Mouse (Mus musculus): ENCODE data around the gene Atp4a. TPM values are rescaled to one million over a fixed set of nuclear protein-coding genes. Genes with fewer than 3 reads are reported as not detected.

Atp4a gene
- polyA plus RNA-seq (2014; fragmentation: Nextera tagmentation; extraction: Ambion mirVana), result 0.23 and 0.42 TPM in 2 replicates

DNA sequence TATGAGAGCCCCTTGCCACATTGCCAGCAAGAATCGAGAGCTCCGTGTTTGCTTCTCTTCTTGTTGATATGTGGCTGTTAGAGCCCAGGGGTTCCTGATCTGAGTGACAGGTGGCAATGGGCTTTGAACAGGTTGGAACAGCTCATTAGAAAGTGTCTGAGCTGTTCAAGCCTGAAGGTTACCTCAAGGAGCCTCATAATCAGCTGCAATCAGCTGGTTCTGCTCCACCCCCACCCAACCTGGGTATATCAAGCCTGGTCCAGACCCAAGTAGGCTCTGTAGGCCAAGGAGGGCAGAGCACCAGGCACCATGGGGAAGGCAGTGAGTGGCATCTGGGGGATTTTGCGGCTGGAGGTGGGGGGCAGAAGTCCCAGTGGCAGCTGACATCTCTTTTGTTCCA lies at the start of gene Atp4a:
Gene Atp4a, plus strand, starts transcription at position 268 of the 400 bp plus-strand sequence.
- Histone ChIP-seq H3K9me3 (ENCODE audit: low read depth, low read length) (no peaks in the 10 kb centered on the region), H3K4me3 (ENCODE audit: low read depth, low read length) (no peak within 1 kb of the TSS), H3K36me3 (ENCODE audit: insufficient read depth) (no peaks in the 10 kb centered on the region), H3K27me3 (ENCODE audit: insufficient read depth, low read length) (peaks cover 8% of the 10 kb centered on the region; the same call in 1 of the 2 replicates), H3K27ac (ENCODE audit: low read depth) (no peak within 1 kb of the TSS), H3K4me2 (no peak within 1 kb of the TSS), H3K4me1 (ENCODE audit: insufficient read depth) (no peaks in the 10 kb centered on the region), H3K9ac (no peak within 1 kb of the TSS)
- TF ChIP-seq CTCF (IDR thresholded peaks at IDR 0.05; ENCODE audit: low read depth), result no peak
- no peak for DNase-seq
- ATAC-seq (ENCODE audit: insufficient read depth), result no peak
- WGBS, result 76% methylated on average over 3 of the region's 3 CpGs

DNA sequence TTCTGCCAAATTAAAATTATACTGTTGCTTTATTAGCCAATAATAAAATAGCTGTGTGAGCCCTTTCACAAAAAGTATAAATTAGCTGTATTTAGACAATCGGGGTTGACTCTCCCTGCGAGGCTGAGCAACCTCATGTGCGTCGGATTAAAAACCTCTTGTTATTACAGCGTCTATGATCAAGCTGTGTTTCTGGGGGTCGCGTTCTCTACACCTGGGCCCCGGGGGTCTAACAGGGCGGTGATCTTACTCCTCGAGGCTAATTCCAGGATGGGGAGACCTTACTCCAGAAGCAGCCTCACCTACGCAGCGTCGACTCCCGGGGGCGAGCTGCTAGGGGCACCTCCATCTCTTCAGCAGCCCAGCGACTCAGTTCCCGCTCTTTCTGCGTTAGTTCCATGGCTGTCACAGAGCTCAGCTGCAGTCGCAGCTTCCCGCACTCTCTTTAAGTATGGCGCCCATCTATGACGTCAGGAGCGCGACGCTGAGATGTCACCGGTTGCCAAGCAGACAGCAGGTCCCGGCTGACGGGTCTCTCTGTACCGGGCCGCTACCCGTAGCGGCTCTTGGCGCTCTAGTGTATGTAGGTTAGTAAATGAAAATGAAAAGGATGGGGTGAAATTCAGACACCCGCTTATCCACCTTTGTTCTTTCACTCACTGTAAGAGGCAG lies 47.3 kb upstream of the Atp4a start, which contains the start of gene Haus5:
Gene Haus5, minus strand, starts transcription at position 466 of the 672 bp plus-strand sequence.
- Histone ChIP-seq H3K4me1 (ENCODE audit: insufficient read depth) (no peaks in the 10 kb centered on the region), H3K27me3 (ENCODE audit: insufficient read depth, low read length) (no peaks in the 10 kb centered on the region), H3K4me3 (ENCODE audit: low read depth, low read length) (peak within 1 kb of the TSS; percentile 69), H3K27ac (ENCODE audit: low read depth) (peak within 1 kb of the TSS; percentile 50; the same call in 1 of the 2 replicates), H3K36me3 (ENCODE audit: insufficient read depth) (peaks cover 31% of the 10 kb centered on the region), H3K4me2 (peak within 1 kb of the TSS; percentile 80), H3K9ac (peak within 1 kb of the TSS; percentile 76), H3K9me3 (ENCODE audit: low read depth, low read length) (no peaks in the 10 kb centered on the region)
- no peak for TF ChIP-seq CTCF (IDR thresholded peaks at IDR 0.05; ENCODE audit: low read depth)
- DNase-seq (peak; percentile 98), ATAC-seq (ENCODE audit: insufficient read depth) (peak; percentile 97)
- under 1% methylated on average over 34 of the region's 34 CpGs for WGBS

DNA sequence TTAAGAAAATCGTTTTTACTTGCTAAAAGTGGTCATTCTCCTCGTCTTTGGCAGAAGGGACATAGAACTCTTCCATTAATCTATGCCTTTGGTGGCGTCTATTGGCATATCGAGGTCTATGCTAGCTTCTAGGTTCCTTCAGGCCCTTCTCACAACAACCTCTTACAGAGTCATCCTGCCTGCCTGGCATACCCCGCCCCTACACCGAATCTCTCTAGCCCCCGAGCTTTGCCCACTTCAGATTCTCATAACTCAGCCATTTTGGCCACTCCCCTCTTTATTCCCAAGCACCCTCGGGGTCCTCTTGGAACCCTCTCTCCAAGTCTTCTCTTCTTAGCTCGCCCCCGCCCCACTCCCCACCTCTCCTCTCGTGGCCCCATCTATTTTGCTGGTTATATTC lies 46.7 kb upstream of the Atp4a start:
- WGBS, result 4% methylated on average over 11 of the region's 11 CpGs
- peak; percentile 22 for DNase-seq
- Histone ChIP-seq H3K9ac (peak overlapping the region; percentile 76), H3K4me3 (ENCODE audit: low read depth, low read length) (peak overlapping the region; percentile 69), H3K4me2 (peak overlapping the region; percentile 80), H3K9me3 (ENCODE audit: low read depth, low read length) (no peaks in the 10 kb centered on the region), H3K4me1 (ENCODE audit: insufficient read depth) (no peaks in the 10 kb centered on the region), H3K36me3 (ENCODE audit: insufficient read depth) (peaks cover 25% of the 10 kb centered on the region), H3K27ac (ENCODE audit: low read depth) (no peak overlapping the region), H3K27me3 (ENCODE audit: insufficient read depth, low read length) (no peaks in the 10 kb centered on the region)
- ATAC-seq (ENCODE audit: insufficient read depth), result peak; percentile 68
- TF ChIP-seq CTCF (IDR thresholded peaks at IDR 0.05; ENCODE audit: low read depth), result no peak

DNA sequence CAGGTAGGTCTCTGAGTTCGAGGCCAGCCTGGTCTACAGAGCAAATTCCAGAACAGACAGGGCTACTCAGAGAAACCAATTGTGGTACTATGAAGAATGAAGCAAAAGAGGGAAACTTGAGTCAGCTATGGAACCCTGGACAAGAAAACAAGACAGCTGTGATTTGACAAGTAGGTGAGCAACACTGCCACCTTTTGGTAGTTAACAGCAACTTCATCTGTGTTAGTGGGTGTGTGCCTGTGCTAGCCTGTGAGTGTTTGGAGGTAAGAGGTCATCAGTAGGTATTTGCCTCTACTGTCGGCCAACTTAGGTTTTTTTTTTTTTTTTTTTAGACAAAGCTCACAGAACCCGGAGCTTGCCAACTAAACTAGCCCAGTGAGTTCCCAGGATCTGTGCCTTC lies 42.8 kb upstream of the Atp4a start:
- WGBS, result 25% methylated on average over 3 of the region's 3 CpGs
- H3K27me3 ChIP-seq (ENCODE audit: insufficient read depth, low read length), result no peaks in the 10 kb centered on the region
- H3K36me3 ChIP-seq (ENCODE audit: insufficient read depth), result no peaks in the 10 kb centered on the region
- ATAC-seq (ENCODE audit: insufficient read depth), result no peak
- H3K4me2 ChIP-seq, result no peak overlapping the region
- TF ChIP-seq CTCF (IDR thresholded peaks at IDR 0.05; ENCODE audit: low read depth), result peak; percentile 57
- no peak overlapping the region for H3K4me3 ChIP-seq (ENCODE audit: low read depth, low read length)
- H3K9me3 ChIP-seq (ENCODE audit: low read depth, low read length), result no peaks in the 10 kb centered on the region
- H3K27ac ChIP-seq (ENCODE audit: low read depth), result no peak overlapping the region
- H3K9ac ChIP-seq, result no peak overlapping the region
- peak; percentile 56 for DNase-seq
- H3K4me1 ChIP-seq (ENCODE audit: insufficient read depth), result no peaks in the 10 kb centered on the region

DNA sequence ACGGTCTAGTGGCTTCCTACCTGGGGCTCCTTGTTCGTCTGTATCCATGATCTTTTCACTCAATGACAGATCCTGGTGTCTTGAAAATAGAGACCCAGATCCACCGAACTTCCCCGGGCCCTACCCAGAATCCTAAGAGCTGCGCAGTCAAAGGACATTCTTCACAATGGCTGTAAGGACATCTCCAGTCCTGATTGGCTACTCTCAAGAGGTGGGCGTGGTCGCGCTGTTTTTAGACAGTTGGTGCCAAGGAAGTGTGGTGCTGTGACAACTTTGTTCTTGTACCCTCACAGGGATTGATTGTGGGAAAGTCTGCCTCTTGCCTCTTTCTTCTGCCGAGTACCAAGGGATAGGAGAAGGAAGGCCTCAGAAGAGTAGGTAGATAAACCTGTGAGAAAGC lies 40.5 kb upstream of the Atp4a start, which contains the start of gene Pmis2:
Gene Pmis2, minus strand, starts transcription at position 126 of the 400 bp plus-strand sequence.
- Histone ChIP-seq H3K27ac (ENCODE audit: low read depth) (no peak within 1 kb of the TSS), H3K36me3 (ENCODE audit: insufficient read depth) (no peaks in the 10 kb centered on the region), H3K27me3 (ENCODE audit: insufficient read depth, low read length) (no peaks in the 10 kb centered on the region), H3K4me2 (no peak within 1 kb of the TSS), H3K4me1 (ENCODE audit: insufficient read depth) (no peaks in the 10 kb centered on the region), H3K9ac (no peak within 1 kb of the TSS), H3K4me3 (ENCODE audit: low read depth, low read length) (no peak within 1 kb of the TSS), H3K9me3 (ENCODE audit: low read depth, low read length) (no peaks in the 10 kb centered on the region)
- DNase-seq, result no peak
- ATAC-seq (ENCODE audit: insufficient read depth), result no peak
- WGBS, result 65% methylated on average over 9 of the region's 9 CpGs
- no peak for TF ChIP-seq CTCF (IDR thresholded peaks at IDR 0.05; ENCODE audit: low read depth)

DNA sequence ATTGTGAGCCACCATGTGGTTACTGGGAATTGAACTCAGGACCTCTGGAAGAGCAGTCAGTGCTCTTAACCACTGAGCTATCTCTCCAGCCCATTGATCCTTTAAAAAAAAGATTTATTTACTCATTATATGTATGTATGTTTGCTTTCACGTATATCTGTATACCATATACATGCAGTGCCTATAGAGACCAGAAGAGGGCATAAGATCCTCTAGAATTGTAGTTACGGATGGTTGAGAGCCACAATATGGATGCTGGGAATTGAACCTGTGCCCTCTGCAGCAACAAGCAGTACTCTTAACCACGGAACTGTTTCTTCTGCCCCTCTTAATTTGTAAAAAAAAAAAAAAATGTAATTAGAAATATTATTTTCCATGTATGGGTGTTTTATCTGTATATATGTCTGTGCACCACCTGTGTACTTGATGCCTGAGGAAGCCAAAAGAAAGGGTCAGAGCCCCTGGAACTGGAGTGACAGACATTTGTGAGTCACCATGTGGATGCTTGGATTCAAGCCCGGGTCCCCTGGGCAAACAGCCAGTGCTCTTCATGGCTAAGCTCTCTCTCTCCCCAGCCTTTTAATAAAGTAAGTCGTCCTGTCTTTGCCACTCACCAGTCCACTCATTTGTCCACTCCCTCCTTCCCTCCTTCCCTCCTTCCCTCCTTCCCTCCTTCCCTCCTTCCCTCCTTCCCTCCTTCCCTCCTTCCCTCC lies 33.6 kb upstream of the Atp4a start:
- no peaks in the 10 kb centered on the region for H3K9me3 ChIP-seq (ENCODE audit: low read depth, low read length)
- H3K9ac ChIP-seq, result no peak overlapping the region
- ATAC-seq (ENCODE audit: insufficient read depth) (no peak), DNase-seq (peak; percentile 84)
- no peak overlapping the region for H3K4me2 ChIP-seq
- WGBS, result 57% methylated on average over 5 of the region's 5 CpGs
- no peak overlapping the region for H3K4me3 ChIP-seq (ENCODE audit: low read depth, low read length)
- H3K4me1 ChIP-seq (ENCODE audit: insufficient read depth), result no peaks in the 10 kb centered on the region
- H3K27me3 ChIP-seq (ENCODE audit: insufficient read depth, low read length), result no peaks in the 10 kb centered on the region
- TF ChIP-seq CTCF (IDR thresholded peaks at IDR 0.05; ENCODE audit: low read depth), result peak; percentile 31
- H3K36me3 ChIP-seq (ENCODE audit: insufficient read depth), result no peaks in the 10 kb centered on the region
- H3K27ac ChIP-seq (ENCODE audit: low read depth), result no peak overlapping the region

DNA sequence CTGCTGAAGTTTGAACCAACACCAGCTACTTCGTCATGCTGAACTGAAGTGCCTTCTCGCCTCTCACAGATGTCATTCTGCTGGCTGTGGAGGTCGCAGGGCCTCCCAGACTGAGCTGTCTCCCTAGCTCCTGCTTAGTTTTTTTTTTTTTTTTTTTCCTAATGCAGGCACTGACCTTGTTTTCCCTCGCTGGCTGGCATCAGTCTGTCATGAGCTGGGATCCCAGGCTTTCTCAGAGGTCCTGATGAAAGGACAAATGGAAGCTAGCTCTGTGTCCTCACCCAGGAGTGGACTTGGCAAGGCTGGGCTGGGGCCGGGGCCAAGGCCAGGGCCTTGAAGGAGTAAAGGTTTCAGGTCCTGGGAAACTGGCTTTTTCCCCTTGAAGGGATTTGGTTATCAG lies 30.1 kb upstream of the Atp4a start:
- H3K4me1 ChIP-seq (ENCODE audit: insufficient read depth), result no peaks in the 10 kb centered on the region
- no peak overlapping the region for H3K27ac ChIP-seq (ENCODE audit: low read depth)
- no peaks in the 10 kb centered on the region for H3K36me3 ChIP-seq (ENCODE audit: insufficient read depth)

More for the DNA sequence above, 30.1 kb upstream of the Atp4a start:
- DNase-seq (no peak), ATAC-seq (ENCODE audit: insufficient read depth) (no peak)
- no peak for TF ChIP-seq CTCF (IDR thresholded peaks at IDR 0.05; ENCODE audit: low read depth)
- 39% methylated on average over 5 of the region's 5 CpGs for WGBS
- H3K9me3 ChIP-seq (ENCODE audit: low read depth, low read length), result no peaks in the 10 kb centered on the region
- H3K27me3 ChIP-seq (ENCODE audit: insufficient read depth, low read length), result no peaks in the 10 kb centered on the region
- H3K9ac ChIP-seq, result no peak overlapping the region
- H3K4me3 ChIP-seq (ENCODE audit: low read depth, low read length), result no peak overlapping the region
- no peak overlapping the region for H3K4me2 ChIP-seq

Data from lung, embryonic 14.5 days (tissue).